Mouse (Mus musculus): ENCODE results near the gene Unkl. TPM values are rescaled to one million over a fixed set of nuclear protein-coding genes. Genes with fewer than 3 reads are reported as not detected.
A peak's percentile ranks its signal among the peaks of the same experiment; 100 is the strongest.
"Not testable (repeated sequence)": the region's sequence is repeated elsewhere in the genome, so short reads cannot be mapped to it uniquely, and the experiment has no call there.

Unkl gene
- polyA plus RNA-seq, 1 experiment from 2014 or later = 6.4 TPM

DNA sequence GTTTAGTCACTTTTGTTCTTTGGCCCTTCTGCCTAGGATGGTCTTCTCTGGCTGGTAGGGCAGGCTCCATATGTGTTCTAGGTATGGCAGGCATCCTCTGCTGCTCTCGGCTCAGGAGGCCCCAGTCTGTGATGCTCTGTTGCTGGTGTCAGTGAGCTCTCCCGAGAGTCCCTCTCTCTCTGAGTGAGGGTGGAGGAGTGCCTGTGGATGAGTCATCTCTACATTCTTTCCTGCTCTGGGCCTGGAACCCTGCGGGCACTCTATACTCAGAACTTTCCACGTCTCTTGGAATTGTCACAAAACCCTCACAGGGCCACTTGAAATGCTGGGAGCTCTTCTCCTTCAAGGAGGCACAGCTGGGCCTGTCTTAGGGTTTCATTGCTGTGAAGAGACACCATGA, 23.5 kb downstream of the Unkl start:
- Histone ChIP-seq H3K27ac (ENCODE audit: low read depth, low read length) (no peak overlapping the region), H3K27me3 (ENCODE audit: control insufficient read depth, insufficient read depth, low read length) (no peaks in the 10 kb centered on the region), H3K4me1 (ENCODE audit: control insufficient read depth, insufficient read depth, low read length) (no peaks in the 10 kb centered on the region), H3K36me3 (ENCODE audit: control insufficient read depth, insufficient read depth, low read length) (peaks cover 6% of the 10 kb centered on the region; the same call in 1 of the 2 replicates), H3K4me2 (no peak overlapping the region), H3K9ac (ENCODE audit: low read length) (no peak overlapping the region), H3K4me3 (ENCODE audit: low read depth, low read length) (no peak overlapping the region), H3K9me3 (ENCODE audit: control insufficient read depth, low read length) (no peaks in the 10 kb centered on the region)
- DNase-seq (ENCODE audit: low spot score, missing footprints) (no peak), ATAC-seq (ENCODE audit: low FRiP score) (no peak)
- 85% methylated on average over 4 of the region's 4 CpGs for WGBS

DNA sequence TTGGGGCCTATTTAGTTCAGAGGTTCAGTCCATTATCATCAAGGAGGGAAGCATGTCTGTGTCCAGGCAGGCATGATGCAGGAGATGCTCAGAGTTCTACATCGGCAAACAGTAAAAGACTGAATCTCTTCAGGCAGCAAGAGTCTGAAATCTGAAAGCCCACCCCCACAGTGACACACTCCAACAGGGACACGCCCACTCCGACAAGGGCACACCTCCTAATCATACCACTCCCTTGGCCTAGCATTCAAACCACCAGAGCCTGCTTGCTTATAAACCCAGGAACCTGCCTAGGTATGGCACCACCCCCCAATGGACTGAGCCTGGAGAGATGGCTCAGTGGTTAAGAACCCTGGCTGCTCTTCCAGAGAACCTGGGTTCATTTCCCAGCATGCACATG, 27.2 kb downstream of the Unkl start:
- no peaks in the 10 kb centered on the region for H3K27me3 ChIP-seq (ENCODE audit: control insufficient read depth, insufficient read depth, low read length)
- DNase-seq (ENCODE audit: low spot score, missing footprints) (no peak), ATAC-seq (ENCODE audit: low FRiP score) (no peak)
- no peak overlapping the region for H3K4me3 ChIP-seq (ENCODE audit: low read depth, low read length)
- no peak overlapping the region for H3K27ac ChIP-seq (ENCODE audit: low read depth, low read length)
- H3K36me3 ChIP-seq (ENCODE audit: control insufficient read depth, insufficient read depth, low read length) = peaks cover 6% of the 10 kb centered on the region; the same call in 1 of the 2 replicates
- no peak overlapping the region for H3K4me2 ChIP-seq
- H3K4me1 ChIP-seq (ENCODE audit: control insufficient read depth, insufficient read depth, low read length) = no peaks in the 10 kb centered on the region
- WGBS = 92% methylated on average over 3 of the region's 3 CpGs
- H3K9ac ChIP-seq (ENCODE audit: low read length) = no peak overlapping the region
- H3K9me3 ChIP-seq (ENCODE audit: control insufficient read depth, low read length) = no peaks in the 10 kb centered on the region

DNA sequence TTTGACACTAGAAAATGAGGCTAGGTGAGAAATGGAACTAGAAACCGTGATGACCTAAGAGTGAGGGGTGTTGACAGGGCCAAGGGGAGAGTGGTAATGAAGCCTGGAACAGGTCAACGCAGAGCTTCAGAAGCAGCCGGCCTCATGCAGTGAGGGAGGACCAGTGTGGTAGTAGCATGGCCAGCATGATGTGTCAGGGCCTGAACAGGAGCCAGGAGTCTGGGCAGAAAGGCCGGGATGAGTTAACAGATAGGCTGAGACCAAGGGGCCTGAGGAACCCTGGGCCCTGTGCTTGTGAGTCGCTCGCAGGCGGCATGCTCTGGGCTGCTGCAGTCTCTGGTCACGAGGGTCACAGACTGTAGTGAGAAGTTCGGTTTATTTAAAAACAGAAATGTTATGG, 30.8 kb downstream of the Unkl start:
- Histone ChIP-seq H3K4me1 (ENCODE audit: control insufficient read depth, insufficient read depth, low read length) (peaks cover 3% of the 10 kb centered on the region), H3K27ac (ENCODE audit: low read depth, low read length) (no peak overlapping the region), H3K4me2 (no peak overlapping the region), H3K9me3 (ENCODE audit: control insufficient read depth, low read length) (no peaks in the 10 kb centered on the region), H3K27me3 (ENCODE audit: control insufficient read depth, insufficient read depth, low read length) (no peaks in the 10 kb centered on the region), H3K36me3 (ENCODE audit: control insufficient read depth, insufficient read depth, low read length) (no peaks in the 10 kb centered on the region), H3K4me3 (ENCODE audit: low read depth, low read length) (no peak overlapping the region), H3K9ac (ENCODE audit: low read length) (no peak overlapping the region)
- DNase-seq (ENCODE audit: low spot score, missing footprints) (no peak), ATAC-seq (ENCODE audit: low FRiP score) (no peak)
- 91% methylated on average over 9 of the region's 9 CpGs for WGBS

DNA sequence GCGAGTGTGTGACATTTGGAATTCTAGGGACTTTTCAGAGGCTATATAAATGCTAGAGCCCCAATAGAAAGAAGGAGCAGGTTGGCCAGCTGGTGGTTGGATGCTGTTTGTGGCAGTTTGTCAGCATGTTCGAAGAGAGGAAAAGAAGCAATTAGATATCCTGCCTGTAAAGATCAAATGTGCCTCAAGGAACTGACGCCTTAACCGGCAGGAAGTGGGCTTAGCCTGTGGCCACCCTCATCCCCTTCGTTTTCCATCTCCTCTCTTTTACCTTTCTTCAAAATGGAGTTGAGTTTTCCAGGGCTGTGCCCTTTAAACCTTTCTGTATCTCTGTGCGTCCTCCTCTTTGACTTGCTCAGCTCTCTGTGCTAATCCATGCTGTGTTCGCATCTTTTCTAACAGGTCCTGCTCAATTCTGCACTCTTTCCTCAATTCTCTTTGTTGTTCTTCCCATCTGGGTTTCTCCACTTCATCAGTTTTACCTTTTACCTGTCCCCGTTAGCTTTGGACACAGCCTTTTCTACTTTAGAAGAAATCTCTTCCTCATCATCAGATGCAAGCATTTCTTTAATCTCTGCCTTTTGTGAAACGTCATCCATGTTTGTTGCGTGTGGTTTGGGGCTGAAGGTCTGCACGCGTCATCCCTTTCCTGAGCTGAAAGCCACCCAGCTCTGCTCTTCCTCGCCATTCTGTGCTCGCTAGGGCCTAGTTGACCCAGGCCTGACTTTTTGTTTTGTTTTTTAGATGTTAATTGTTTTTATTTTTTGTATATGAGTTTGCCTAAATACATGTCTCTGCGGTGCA, 31.5 kb downstream of the Unkl start:
- no peak overlapping the region for H3K27ac ChIP-seq (ENCODE audit: low read depth, low read length)
- WGBS = 93% methylated on average over 15 of the region's 15 CpGs
- ATAC-seq (ENCODE audit: low FRiP score) (no peak), DNase-seq (ENCODE audit: low spot score, missing footprints) (no peak)
- H3K9ac ChIP-seq (ENCODE audit: low read length) = no peak overlapping the region
- H3K4me2 ChIP-seq = no peak overlapping the region
- H3K27me3 ChIP-seq (ENCODE audit: control insufficient read depth, insufficient read depth, low read length) = no peaks in the 10 kb centered on the region
- no peak overlapping the region for H3K4me3 ChIP-seq (ENCODE audit: low read depth, low read length)
- peaks cover 3% of the 10 kb centered on the region for H3K4me1 ChIP-seq (ENCODE audit: control insufficient read depth, insufficient read depth, low read length)
- H3K36me3 ChIP-seq (ENCODE audit: control insufficient read depth, insufficient read depth, low read length) = no peaks in the 10 kb centered on the region
- no peaks in the 10 kb centered on the region for H3K9me3 ChIP-seq (ENCODE audit: control insufficient read depth, low read length)

DNA sequence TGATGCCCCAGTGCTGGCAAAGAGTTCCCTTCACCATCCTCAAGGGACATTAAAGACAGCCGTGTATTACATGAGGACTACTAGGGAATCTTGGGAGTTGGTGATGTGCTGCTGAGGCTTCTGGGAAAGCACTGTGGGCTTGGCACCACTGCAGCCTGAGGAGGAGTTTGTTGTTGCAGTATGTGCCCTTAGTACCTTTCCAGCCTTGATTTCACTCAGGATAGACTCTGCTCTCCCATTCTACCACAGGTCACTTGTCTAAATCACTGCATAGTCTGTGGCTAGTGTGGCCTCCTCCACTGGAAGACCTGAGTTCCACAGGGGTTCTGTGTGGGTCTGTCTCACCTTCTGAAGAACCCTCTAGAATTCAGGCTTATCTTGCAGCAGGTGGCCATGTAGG, 32.5 kb downstream of the Unkl start:
- WGBS = 88% methylated on average over 1 of the region's 1 CpGs
- H3K27ac ChIP-seq (ENCODE audit: low read depth, low read length) = no peak overlapping the region
- H3K4me2 ChIP-seq = no peak overlapping the region
- DNase-seq (ENCODE audit: low spot score, missing footprints) (no peak), ATAC-seq (ENCODE audit: low FRiP score) (no peak)
- H3K4me1 ChIP-seq (ENCODE audit: control insufficient read depth, insufficient read depth, low read length) = peaks cover 3% of the 10 kb centered on the region
- no peak overlapping the region for H3K4me3 ChIP-seq (ENCODE audit: low read depth, low read length)
- no peaks in the 10 kb centered on the region for H3K27me3 ChIP-seq (ENCODE audit: control insufficient read depth, insufficient read depth, low read length)
- no peak overlapping the region for H3K9ac ChIP-seq (ENCODE audit: low read length)
- no peaks in the 10 kb centered on the region for H3K9me3 ChIP-seq (ENCODE audit: control insufficient read depth, low read length)
- H3K36me3 ChIP-seq (ENCODE audit: control insufficient read depth, insufficient read depth, low read length) = no peaks in the 10 kb centered on the region

DNA sequence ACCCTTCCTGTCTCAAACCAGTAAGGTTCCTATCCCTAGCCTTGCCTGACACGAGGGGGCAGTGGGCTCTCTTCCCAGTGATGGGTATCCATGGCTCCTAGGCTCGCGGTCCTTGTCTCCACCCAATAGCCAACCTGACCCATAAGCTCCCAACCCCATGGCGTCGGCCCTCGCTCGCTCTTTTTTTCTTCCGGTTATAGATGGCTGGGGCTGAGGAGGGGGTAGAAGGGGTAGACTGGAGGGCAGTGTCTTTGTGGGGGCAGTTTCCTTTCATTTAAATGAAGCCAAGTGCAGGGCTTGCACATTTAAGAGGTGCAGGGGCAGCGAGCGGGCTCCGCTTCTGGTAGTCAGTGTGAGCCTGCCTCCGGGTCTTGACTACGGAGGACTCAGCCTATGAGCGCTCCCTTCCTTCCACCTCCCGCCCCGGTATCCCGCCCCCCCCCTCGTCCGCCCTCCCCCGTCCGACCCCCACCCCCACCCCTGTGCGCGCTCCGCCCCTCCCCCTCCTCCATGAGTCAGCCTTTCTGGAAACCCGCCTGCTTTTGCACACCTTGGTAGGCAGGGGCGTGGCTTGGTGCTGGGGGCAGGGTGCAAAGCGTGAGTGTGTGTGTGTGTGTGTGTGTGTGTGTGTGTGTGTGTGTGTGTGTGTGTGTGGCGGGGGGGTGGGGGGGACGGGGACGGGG, 33.8 kb downstream of the Unkl start:
- Histone ChIP-seq H3K9ac (ENCODE audit: low read length) (peak overlapping the region; percentile 54), H3K36me3 (ENCODE audit: control insufficient read depth, insufficient read depth, low read length) (no peaks in the 10 kb centered on the region), H3K27ac (ENCODE audit: low read depth, low read length) (no peak overlapping the region), H3K4me1 (ENCODE audit: control insufficient read depth, insufficient read depth, low read length) (peaks cover 3% of the 10 kb centered on the region), H3K4me2 (peak overlapping the region; percentile 60), H3K9me3 (ENCODE audit: control insufficient read depth, low read length) (no peaks in the 10 kb centered on the region), H3K27me3 (ENCODE audit: control insufficient read depth, insufficient read depth, low read length) (no peaks in the 10 kb centered on the region), H3K4me3 (ENCODE audit: low read depth, low read length) (peak overlapping the region; percentile 30)
- peak; percentile 85 for ATAC-seq (ENCODE audit: low FRiP score)
- 1% methylated on average over 18 of the region's 30 CpGs for WGBS
- peak; percentile 89 for DNase-seq (ENCODE audit: low spot score, missing footprints)

DNA sequence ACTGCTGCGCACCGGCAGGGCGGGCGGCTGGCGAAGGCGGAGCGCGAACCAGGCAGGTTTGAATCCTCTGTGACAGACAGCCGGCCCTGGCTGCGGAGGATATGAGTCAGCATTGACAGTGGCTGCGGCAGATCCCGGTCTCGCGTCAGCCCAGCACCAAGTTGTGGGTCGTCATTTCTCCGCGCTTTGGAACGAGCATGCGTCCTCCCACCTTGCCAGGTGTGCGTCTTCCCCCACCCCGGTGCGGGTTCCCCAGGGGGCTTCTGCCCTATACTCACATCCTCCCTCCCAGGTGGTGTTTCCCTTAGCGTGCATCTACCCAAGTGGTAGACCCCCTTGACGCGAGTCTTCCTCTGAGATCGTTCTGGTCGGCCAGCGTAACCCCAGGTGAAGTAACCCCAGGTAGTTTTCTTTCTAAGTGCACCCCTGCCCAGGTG, 34.3 kb downstream of the Unkl start:
- H3K4me2 ChIP-seq = peak overlapping the region; percentile 60
- DNase-seq (ENCODE audit: low spot score, missing footprints); H3K9me3 ChIP-seq (ENCODE audit: control insufficient read depth, low read length); H3K27me3 ChIP-seq (ENCODE audit: control insufficient read depth, insufficient read depth, low read length); H3K36me3 ChIP-seq (ENCODE audit: control insufficient read depth, insufficient read depth, low read length); H3K9ac ChIP-seq (ENCODE audit: low read length); H3K27ac ChIP-seq (ENCODE audit: low read depth, low read length); H3K4me1 ChIP-seq (ENCODE audit: control insufficient read depth, insufficient read depth, low read length): not testable (repeated sequence)
- ATAC-seq (ENCODE audit: low FRiP score) = peak; percentile 87
- peak overlapping the region; percentile 8; the same call in 1 of the 2 replicates for H3K4me3 ChIP-seq (ENCODE audit: low read depth, low read length)
- WGBS = 11% methylated on average over 14 of the region's 28 CpGs

DNA sequence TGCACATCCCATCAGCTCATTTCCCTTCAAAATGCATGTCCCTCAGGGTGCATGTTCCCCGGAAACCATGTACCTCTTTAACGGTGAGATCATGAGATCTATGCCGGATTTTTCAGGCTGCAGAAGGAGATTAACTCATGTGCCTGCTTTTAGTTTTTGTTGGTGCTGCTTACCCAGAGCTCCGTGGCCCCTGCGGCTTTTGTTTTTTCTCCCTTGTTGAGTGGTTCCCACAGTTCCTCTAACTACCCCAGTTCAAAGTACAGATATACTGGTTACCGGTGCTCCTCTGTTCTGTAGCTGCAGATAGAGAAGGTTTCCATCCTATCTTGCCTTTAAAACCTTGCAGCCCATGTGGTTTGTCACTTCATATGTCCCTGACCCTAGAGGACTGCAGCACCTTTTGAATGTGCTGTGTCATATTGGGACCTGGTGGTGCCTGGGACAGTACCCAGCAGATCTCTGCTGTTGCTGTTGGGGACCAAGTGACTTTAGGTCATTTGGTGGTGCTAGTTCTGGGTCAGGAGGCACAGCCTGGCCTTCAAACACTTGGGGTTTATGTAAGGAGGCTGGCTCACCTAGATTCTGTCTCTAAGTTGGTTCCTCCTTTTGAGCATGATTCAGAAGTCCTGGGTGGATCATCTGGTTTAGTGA, 34.9 kb downstream of the Unkl start:
- Histone ChIP-seq H3K27me3 (ENCODE audit: control insufficient read depth, insufficient read depth, low read length) (no peaks in the 10 kb centered on the region), H3K9me3 (ENCODE audit: control insufficient read depth, low read length) (no peaks in the 10 kb centered on the region), H3K36me3 (ENCODE audit: control insufficient read depth, insufficient read depth, low read length) (no peaks in the 10 kb centered on the region), H3K27ac (ENCODE audit: low read depth, low read length) (no peak overlapping the region), H3K4me2 (no peak overlapping the region; the same call in 1 of the 2 replicates), H3K4me3 (ENCODE audit: low read depth, low read length) (peak overlapping the region; percentile 8; the same call in 1 of the 2 replicates), H3K4me1 (ENCODE audit: control insufficient read depth, insufficient read depth, low read length) (peaks cover 3% of the 10 kb centered on the region), H3K9ac (ENCODE audit: low read length) (no peak overlapping the region)
- DNase-seq (ENCODE audit: low spot score, missing footprints) = no peak
- 43% methylated on average over 6 of the region's 6 CpGs for WGBS
- ATAC-seq (ENCODE audit: low FRiP score) = no peak

Data from midbrain, embryonic 11.5 days (tissue).